In genomic region chr8:47284329-47285326, GRCm38 (mm10) we compare ENCODE assay signal across 15 mouse cellular contexts.
DNase-seq lines count a peak whose midpoint lies in the region; ATAC-seq and TF ChIP-seq lines count a peak whose summit lies in the region.
"Had no signal": no experiment of that assay in that cellular context is flagged by ENCODE, and none has a peak within 500 bp of the region (broad histone marks: within the 10 kb centered on the region; RNA-seq: fewer than 3 reads in every experiment).

No protein-coding gene starts in this region.

- H3K4me1 ChIP-seq in forebrain, embryonic 13.5 days, result peaks cover 72% of the 10 kb centered on the region
- H3K4me1 ChIP-seq in limb, embryonic 10.5 days, result peaks cover 72% of the 10 kb centered on the region
- H3K4me1 ChIP-seq in neural tube, embryonic 11.5 days (ENCODE audit: control insufficient read depth, insufficient read depth, low read length), result peaks cover 37% of the 10 kb centered on the region
- peaks cover 7% of the 10 kb centered on the region for H3K4me1 ChIP-seq in lung, adult 2 months (ENCODE audit: control insufficient read depth, insufficient read depth, low read length)

- DNase-seq in embryo, embryonic 10.5 days (ENCODE audit: low spot score), result peak; percentile 90
- DNase-seq in limb, embryonic 10.5 days (ENCODE audit: low spot score), result peak; percentile 47
- DNase-seq in neural tube, embryonic 11.5 days (ENCODE audit: low spot score), result peak; percentile 69
- DNase-seq in lung, adult 2 months, result no peak
- DNase-seq in adipocyte (ENCODE audit: low spot score), result no peak
- no peak for DNase-seq in gastrocnemius, postnatal 14 days
- DNase-seq: cerebellum, postnatal 14 days; heart, adult 2 months; spleen, adult 18-20 months; thymus, adult 2 months had no signal

- peak overlapping the region; percentile 67 for H3K9ac ChIP-seq in forebrain, embryonic 13.5 days
- 0 out of 2 replicates have a peak overlapping the region, but pooled peaks have one; percentile 24 for H3K9ac ChIP-seq in neural tube, embryonic 11.5 days (ENCODE audit: low read length)
- H3K9ac ChIP-seq: kidney, embryonic 15.5 days; liver, embryonic 14.5 days had no signal

- no peak for ATAC-seq in forebrain, embryonic 13.5 days
- ATAC-seq in neural tube, embryonic 11.5 days (ENCODE audit: insufficient read depth, low FRiP score, low TSS enrichment), result peak; percentile 21
- no peak for ATAC-seq in megakaryocyte-erythroid progenitor cell, adult 5-6 weeks (replicated peaks; ENCODE audit: low FRiP score, low TSS enrichment, poor library complexity, severe bottlenecking)

- no peak for TF ChIP-seq POLR2A in lung, adult 2 months (IDR thresholded peaks at IDR 0.05; ENCODE audit: borderline replicate concordance, extremely low read depth, low read depth, low read length)

- H3K9me3 ChIP-seq in forebrain, embryonic 13.5 days (replicated peaks), result no peaks in the 10 kb centered on the region
- H3K9me3 ChIP-seq in limb, embryonic 10.5 days (replicated peaks), result no peaks in the 10 kb centered on the region
- H3K9me3 ChIP-seq in neural tube, embryonic 11.5 days (ENCODE audit: control insufficient read depth, low read length), result no peaks in the 10 kb centered on the region
- H3K9me3 ChIP-seq: kidney, embryonic 15.5 days had no signal

- intact Hi-C loops in gastrocnemius, postnatal 14 days (cut with DNase I; ENCODE audit: low total_unique reads), result loop anchor here (10.0 kb wide), 1 partner anchor 80 kb away; no protein-coding TSS in a partner anchor

- H3K36me3 ChIP-seq in forebrain, embryonic 13.5 days (ENCODE audit: poor library complexity, severe bottlenecking), result no peaks in the 10 kb centered on the region
- 0 out of 2 replicates have a peak, but pooled peaks cover 10% of the 10 kb centered on the region for H3K36me3 ChIP-seq in limb, embryonic 10.5 days
- H3K36me3 ChIP-seq in neural tube, embryonic 11.5 days (ENCODE audit: control insufficient read depth, insufficient read depth, low read length), result no peaks in the 10 kb centered on the region
- H3K36me3 ChIP-seq: kidney, embryonic 15.5 days had no signal

- WGBS in forebrain, embryonic 13.5 days, result 22% methylated on average over 21 of the region's 21 CpGs
- WGBS in limb, embryonic 10.5 days, result 75% methylated on average over 21 of the region's 21 CpGs
- 44% methylated on average over 21 of the region's 21 CpGs for WGBS in neural tube, embryonic 11.5 days
- 92% methylated on average over 21 of the region's 21 CpGs for WGBS in lung, adult 2 months

- TF ChIP-seq CTCF in lung, adult 2 months (IDR thresholded peaks at IDR 0.05; ENCODE audit: insufficient read depth, low read length), result no peak

- peak overlapping the region; percentile 100 for H3K27ac ChIP-seq in forebrain, embryonic 13.5 days
- no peak overlapping the region for H3K27ac ChIP-seq in limb, embryonic 10.5 days
- peak overlapping the region; percentile 65 for H3K27ac ChIP-seq in neural tube, embryonic 11.5 days (ENCODE audit: low read depth, low read length)
- H3K27ac ChIP-seq: heart, adult 2 months; kidney, embryonic 15.5 days; liver, embryonic 14.5 days had no signal

- peak overlapping the region; percentile 93 for H3K4me3 ChIP-seq in forebrain, embryonic 13.5 days
- H3K4me3 ChIP-seq in limb, embryonic 10.5 days, result peak overlapping the region; percentile 11; the same call in 1 of the 2 replicates
- H3K4me3 ChIP-seq in neural tube, embryonic 11.5 days (ENCODE audit: low read depth, low read length), result peak overlapping the region; percentile 24
- no peak overlapping the region for H3K4me3 ChIP-seq in lung, adult 2 months (replicated peaks; ENCODE audit: extremely low read depth, low read depth, low read length)
- H3K4me3 ChIP-seq: heart, adult 2 months; kidney, embryonic 15.5 days had no signal

- peak overlapping the region; percentile 92 for H3K4me2 ChIP-seq in forebrain, embryonic 13.5 days
- peak overlapping the region; percentile 81 for H3K4me2 ChIP-seq in neural tube, embryonic 11.5 days (ENCODE audit: low read depth)
- H3K4me2 ChIP-seq: kidney, embryonic 15.5 days had no signal

- H3K27me3 ChIP-seq in forebrain, embryonic 13.5 days, result no peaks in the 10 kb centered on the region
- no peaks in the 10 kb centered on the region for H3K27me3 ChIP-seq in limb, embryonic 10.5 days (ENCODE audit: low read depth, poor library complexity, severe bottlenecking)
- H3K27me3 ChIP-seq in neural tube, embryonic 11.5 days (ENCODE audit: control insufficient read depth, insufficient read depth, low read length), result no peaks in the 10 kb centered on the region
- H3K27me3 ChIP-seq: CH12.LX; kidney, embryonic 15.5 days had no signal

Comparison
In these comparisons a context has a peak if more than half of its experiments do, and no peak if none do; other contexts are left out.
1. DNase-seq: peak in embryo, embryonic 10.5 days (single experiment), limb, embryonic 10.5 days (single experiment) and neural tube, embryonic 11.5 days (single experiment); none in lung, adult 2 months (single experiment), adipocyte (single experiment) and gastrocnemius, postnatal 14 days (single experiment).